In the genomic region with DNA sequence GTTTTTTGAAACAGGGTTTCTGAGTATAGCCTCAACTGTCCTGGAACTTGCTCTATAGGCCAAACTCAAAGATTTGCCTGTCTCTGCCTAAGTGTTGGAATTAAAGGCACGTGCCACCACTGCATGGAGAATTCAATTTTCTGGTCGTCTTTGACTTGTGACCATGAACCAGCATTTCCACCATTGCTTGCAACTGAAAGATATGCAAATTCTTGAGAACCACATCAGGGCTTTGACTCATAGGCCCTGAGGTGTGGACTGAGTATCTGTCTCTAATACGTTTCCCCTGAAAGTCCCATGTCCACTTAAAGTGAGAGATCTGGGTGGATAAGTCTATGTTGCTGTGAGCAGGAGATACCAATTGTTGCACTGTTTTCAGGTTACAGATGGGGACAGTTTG, we compare ENCODE assay signal across 16 mouse cellular contexts. TPM values are rescaled to one million over a fixed set of nuclear protein-coding genes. Genes with fewer than 3 reads are reported as not detected.
DNase-seq lines count a peak whose midpoint lies in the region; ATAC-seq lines count a peak whose summit lies in the region.
"Had no signal": no experiment of that assay in that cellular context is flagged by ENCODE, and none has a peak within 500 bp of the region (broad histone marks: within the 10 kb centered on the region; RNA-seq: fewer than 3 reads in every experiment).

No protein-coding gene starts in this region.

- H3K4me1 ChIP-seq in megakaryocyte, embryonic 14.5 days = peaks cover 86% of the 10 kb centered on the region
- peaks cover 69% of the 10 kb centered on the region for H3K4me1 ChIP-seq in liver, embryonic 13.5 days (replicated peaks)
- H3K4me1 ChIP-seq: hindbrain, embryonic 10.5 days; limb, embryonic 15.5 days; midbrain, embryonic 13.5 days had no signal

- H3K4me3 ChIP-seq in megakaryocyte, embryonic 14.5 days (replicated peaks) = peak overlapping the region; percentile 67
- H3K4me3 ChIP-seq in liver, embryonic 13.5 days (replicated peaks) = no peak overlapping the region
- H3K4me3 ChIP-seq: embryonic facial prominence, embryonic 13.5 days; hindbrain, embryonic 10.5 days; limb, embryonic 15.5 days; midbrain, embryonic 13.5 days; myocyte had no signal

- peak; percentile 44 for DNase-seq in c-Kit-negative CD71-positive TER-119-positive erythroid progenitor cells, embryonic 14.5 days (ENCODE audit: low read depth, low spot score)
- peak; percentile 43 for DNase-seq in liver, embryonic 13.5 days
- DNase-seq in spleen, postnatal 4 days (ENCODE audit: low spot score in 2 of 2) = no peak
- DNase-seq in urinary bladder, postnatal 25 days (ENCODE audit: low spot score) = no peak
- no peak for DNase-seq in kidney, postnatal 4 days
- DNase-seq: cerebellum, adult 8-10 months; kidney, postnatal 10 days; layer of hippocampus, adult 9-11 months had no signal

- H3K9me3 ChIP-seq in megakaryocyte, embryonic 14.5 days = peaks cover 5% of the 10 kb centered on the region; the same call in 1 of the 2 replicates
- no peaks in the 10 kb centered on the region for H3K9me3 ChIP-seq in liver, embryonic 13.5 days (replicated peaks)
- H3K9me3 ChIP-seq: embryonic facial prominence, embryonic 13.5 days; hindbrain, embryonic 10.5 days; limb, embryonic 15.5 days; midbrain, embryonic 13.5 days had no signal

- peak overlapping the region; percentile 91 for H3K27ac ChIP-seq in liver, embryonic 13.5 days
- H3K27ac ChIP-seq: embryonic facial prominence, embryonic 13.5 days; hindbrain, embryonic 10.5 days; limb, embryonic 15.5 days; midbrain, embryonic 13.5 days had no signal

- H3K9ac ChIP-seq in liver, embryonic 13.5 days = 0 out of 2 replicates have a peak overlapping the region, but pooled peaks have one; percentile 36
- H3K9ac ChIP-seq: embryonic facial prominence, embryonic 13.5 days; limb, embryonic 15.5 days; midbrain, embryonic 13.5 days had no signal

- no peak for ATAC-seq in megakaryocyte, adult 5-6 weeks (ENCODE audit: poor library complexity, severe bottlenecking)
- ATAC-seq in liver, embryonic 13.5 days (ENCODE audit: low read depth) = peak; percentile 52
- ATAC-seq: intestine, embryonic 16.5 days; midbrain, embryonic 13.5 days had no signal

- WGBS in liver, embryonic 13.5 days (ENCODE audit: insufficient replicate concordance) = 26% methylated on average over 3 of the region's 3 CpGs

- peaks cover 2% of the 10 kb centered on the region for H3K27me3 ChIP-seq in megakaryocyte, embryonic 14.5 days (replicated peaks)
- H3K27me3 ChIP-seq in liver, embryonic 13.5 days = no peaks in the 10 kb centered on the region
- H3K27me3 ChIP-seq: embryonic facial prominence, embryonic 13.5 days; limb, embryonic 15.5 days; midbrain, embryonic 13.5 days had no signal

- peak overlapping the region; percentile 17; the same call in 1 of the 2 replicates for H3K4me2 ChIP-seq in liver, embryonic 13.5 days
- H3K4me2 ChIP-seq: embryonic facial prominence, embryonic 13.5 days; limb, embryonic 15.5 days; midbrain, embryonic 13.5 days had no signal

- H3K36me3 ChIP-seq in megakaryocyte, embryonic 14.5 days (replicated peaks; ENCODE audit: low read length) = no peaks in the 10 kb centered on the region
- H3K36me3 ChIP-seq in liver, embryonic 13.5 days = no peaks in the 10 kb centered on the region
- H3K36me3 ChIP-seq: embryonic facial prominence, embryonic 13.5 days; hindbrain, embryonic 10.5 days; limb, embryonic 15.5 days; midbrain, embryonic 13.5 days had no signal

RNA-seq across cellular contexts. Expression of gene Nck2, which starts 31.6 kb away (rescaled TPM):
- polyA plus RNA-seq in megakaryocyte, embryonic 14.5 days (2012; ENCODE audit: insufficient read depth, low replicate concordance) = 106 and 185 TPM in 2 replicates
- 2.9 and 3.0 TPM in 2 replicates for total RNA-seq in megakaryocyte, adult 5-6 weeks (2015)
- total RNA-seq in megakaryocyte, adult 5-6 weeks (2017) = 4.5 and 5.4 TPM in 2 replicates
- 10.5 and 12.6 TPM in 2 replicates for polyA plus RNA-seq in liver, embryonic 13.5 days (2015; fragmentation: Nextera tagmentation; extraction: Ambion mirVana)

Comparison
In these comparisons a context has a peak if more than half of its experiments do, and no peak if none do; other contexts are left out.
1. DNase-seq: peak in c-Kit-negative CD71-positive TER-119-positive erythroid progenitor cells, embryonic 14.5 days (single experiment) and liver, embryonic 13.5 days (single experiment); none in spleen, postnatal 4 days (0 of 2), urinary bladder, postnatal 25 days (single experiment) and kidney, postnatal 4 days (0 of 2).